Mouse (Mus musculus) stomach, embryonic 16.5 days (tissue): ENCODE measurements around the gene Eid2b. TPM values are rescaled to one million over a fixed set of nuclear protein-coding genes. Genes with fewer than 3 reads are reported as not detected.

Experiments
- ATAC-seq: fragments of 200-750 bp; cut with Nextera tagmentation; 2 replicates; pipeline ENCODE4 v1.8.0; 2017; ENCODE audit warnings: moderate number of reproducible peaks, moderate TSS enrichment; ENCODE audit not compliant: insufficient read depth, low FRiP score
- H3K27ac ChIP-seq: fragments of 300-500 bp; sonication (generic); 2 replicates; pipeline ENCODE4 v1.5.1; 2014; ENCODE audit warnings: low read length
- H3K27me3 ChIP-seq: fragments of 300-500 bp; sonication (generic); 2 replicates; pipeline ENCODE4 v1.6.1; 2014; ENCODE audit warnings: low read length, control low read depth, mixed read lengths; ENCODE audit not compliant: control insufficient read depth, insufficient read depth
- H3K36me3 ChIP-seq: fragments of 300-500 bp; sonication (generic); 2 replicates; pipeline ENCODE4 v1.6.1; 2014; ENCODE audit warnings: low read length; ENCODE audit not compliant: control insufficient read depth, insufficient read depth
- H3K4me1 ChIP-seq: fragments of 300-500 bp; sonication (generic); 2 replicates; pipeline ENCODE4 v1.6.1; 2014; ENCODE audit warnings: low read length, control low read depth, mixed read lengths; ENCODE audit not compliant: control insufficient read depth, insufficient read depth
- H3K4me2 ChIP-seq: fragments of 300-500 bp; sonication (generic); 2 replicates; pipeline ENCODE4 v1.6.1; 2014; ENCODE audit warnings: low read depth, low read length, mixed read lengths
- H3K4me3 ChIP-seq: fragments of 300-500 bp; sonication (generic); replicated peaks from 2 replicates; pipeline ENCODE4 v1.5.1; 2014; ENCODE audit warnings: mild to moderate bottlenecking, low read length
- H3K9ac ChIP-seq: fragments of 300-500 bp; sonication (generic); 2 replicates; pipeline ENCODE4 v1.6.1; 2014; ENCODE audit warnings: low read length
- H3K9me3 ChIP-seq: fragments of 300-500 bp; sonication (generic); replicated peaks from 2 replicates; pipeline ENCODE4 v1.6.1; 2016; ENCODE audit warnings: low read length, control low read depth; ENCODE audit not compliant: control insufficient read depth
- WGBS: fragments of 180-500 bp; shearing (Covaris S2); extraction: QIAGEN DNeasy Blood & Tissue Kit; methylation state at CpG from one replicate; pipeline ENCODE4 v1.1.7; 2014; 5-methylcytosine and 5-hydroxymethylcytosine counted together
- polyA plus RNA-seq: library from polyadenylated mRNA; unstranded; fragments of >200 nt; fragmentation: Nextera tagmentation; extraction: Ambion mirVana; gene quantifications from 2 replicates; pipeline ENCODE4 v1.2.1, GENCODE M21; 2015

Eid2b gene
- polyA plus RNA-seq, 1 experiment from 2014 or later: 7.9 TPM

- H3K4me3 ChIP-seq: peak within 1 kb of the TSS; percentile 31
- H3K9me3 ChIP-seq: no peaks in the 10 kb centered on the region
- H3K27ac ChIP-seq: no peak within 1 kb of the TSS
- WGBS: 1% methylated on average over 52 of the region's 52 CpGs
- no peaks in the 10 kb centered on the region for H3K36me3 ChIP-seq
- H3K9ac ChIP-seq: peak within 1 kb of the TSS; percentile 57
- peaks cover 63% of the 10 kb centered on the region for H3K27me3 ChIP-seq
- peak; percentile 52; the same call in 1 of the 2 replicates for ATAC-seq
- peak within 1 kb of the TSS; percentile 57 for H3K4me2 ChIP-seq
- H3K4me1 ChIP-seq: peaks cover 5% of the 10 kb centered on the region; the same call in 1 of the 2 replicates
Measured at GRCm38 (mm10) chr7:28290638-28291590, 13.4 kb downstream of the Eid2b start, which contains the start of gene Selenov. Selenov (minus strand) TSS chr7:28291186.

DNA sequence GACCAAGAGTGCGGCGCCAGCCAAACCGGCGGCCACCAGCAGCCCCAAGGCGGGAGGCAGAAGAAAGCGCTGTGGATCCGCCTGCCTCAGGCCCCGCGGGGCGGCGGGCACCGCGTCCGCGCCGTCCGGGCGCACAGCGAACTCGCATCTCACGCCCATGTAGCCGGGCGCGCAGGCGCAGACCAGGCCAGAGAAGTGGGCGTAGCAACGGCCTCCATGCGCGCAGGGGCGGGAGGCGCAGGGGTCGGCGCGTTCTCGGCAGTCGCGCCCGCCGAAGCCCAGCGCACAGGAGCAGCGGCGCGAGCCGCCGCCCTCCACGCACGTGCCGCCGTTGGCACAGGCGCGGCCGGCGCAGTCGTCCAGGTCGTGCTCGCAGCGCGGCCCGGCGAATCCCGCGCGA, 16.9 kb downstream of the Eid2b start:
- H3K27me3 ChIP-seq: peaks cover 60% of the 10 kb centered on the region
- WGBS: 3% methylated on average over 63 of the region's 63 CpGs

GRCm38 (mm10) chr7:28298837-28299625, 21.5 kb downstream of the Eid2b start:
- H3K4me2 ChIP-seq: peak overlapping the region; percentile 20; the same call in 1 of the 2 replicates

More for the DNA sequence above, 16.9 kb downstream of the Eid2b start:
- H3K4me3 ChIP-seq: peak overlapping the region; percentile 54
- H3K9ac ChIP-seq: peak overlapping the region; percentile 70
- H3K4me1 ChIP-seq: peaks cover 5% of the 10 kb centered on the region; the same call in 1 of the 2 replicates
- no peaks in the 10 kb centered on the region for H3K36me3 ChIP-seq
- peak; percentile 74 for ATAC-seq
- H3K27ac ChIP-seq: no peak overlapping the region
- H3K4me2 ChIP-seq: peak overlapping the region; percentile 73
- no peaks in the 10 kb centered on the region for H3K9me3 ChIP-seq

DNA sequence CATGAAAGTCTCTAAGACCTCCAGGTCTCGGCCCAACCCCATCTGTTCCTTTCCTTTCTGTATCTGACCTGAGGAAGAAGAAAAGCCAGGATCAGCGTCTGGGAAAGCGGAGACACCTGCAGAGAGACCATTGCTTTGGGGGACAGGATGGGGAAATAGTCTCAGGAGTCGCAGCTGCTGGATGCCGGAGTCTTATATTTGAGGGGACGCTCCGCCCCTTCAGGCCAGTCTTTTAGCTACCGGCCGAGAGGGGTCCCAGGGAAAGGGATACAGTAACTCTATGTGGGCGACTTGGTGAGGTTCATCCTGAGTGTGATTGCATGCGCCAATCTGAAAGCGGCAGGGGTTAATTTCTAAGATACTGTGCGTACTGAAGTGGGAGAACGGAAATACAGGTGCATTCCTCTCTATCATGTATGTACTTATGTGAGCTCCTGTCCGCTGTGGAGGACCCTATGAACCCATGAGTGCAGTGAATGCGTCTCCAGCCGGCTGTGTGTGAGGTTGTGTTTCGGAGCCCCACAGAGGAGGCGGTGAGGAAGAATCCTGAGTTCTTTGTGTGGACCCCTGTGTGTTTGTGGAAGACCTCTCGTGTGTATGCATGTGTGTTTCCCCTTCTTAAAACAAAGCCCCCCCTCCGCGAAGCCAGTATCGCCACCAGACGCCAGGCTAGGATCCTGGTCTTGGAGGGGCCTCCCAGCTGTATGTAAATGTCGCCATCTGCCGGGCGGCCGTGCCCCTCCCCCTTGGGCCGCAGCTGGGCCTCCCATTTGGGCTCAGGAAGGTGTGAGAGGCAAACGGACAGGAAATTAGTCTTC, 24.3 kb downstream of the Eid2b start, which contains the start of gene Dll3:
Gene Dll3, minus strand, starts transcription at position 623 of the 818 bp plus-strand sequence.
- Histone ChIP-seq H3K27ac (no peak within 1 kb of the TSS), H3K4me3 (peak within 1 kb of the TSS; percentile 29), H3K9ac (peak within 1 kb of the TSS; percentile 60), H3K36me3 (peaks cover 8% of the 10 kb centered on the region), H3K27me3 (peaks cover 36% of the 10 kb centered on the region), H3K9me3 (no peaks in the 10 kb centered on the region), H3K4me1 (peaks cover 8% of the 10 kb centered on the region; the same call in 1 of the 2 replicates), H3K4me2 (peak within 1 kb of the TSS; percentile 52)
- ATAC-seq: peak; percentile 71; the same call in 1 of the 2 replicates
- 3% methylated on average over 30 of the region's 30 CpGs for WGBS

More at GRCm38 (mm10) chr7:28298837-28299625, 21.5 kb downstream of the Eid2b start:
- ATAC-seq: no peak
- H3K9me3 ChIP-seq: no peaks in the 10 kb centered on the region
- H3K9ac ChIP-seq: no peak overlapping the region
- peaks cover 51% of the 10 kb centered on the region for H3K27me3 ChIP-seq
- H3K4me3 ChIP-seq: no peak overlapping the region
- H3K4me1 ChIP-seq: peaks cover 8% of the 10 kb centered on the region; the same call in 1 of the 2 replicates
- H3K27ac ChIP-seq: no peak overlapping the region
- no peaks in the 10 kb centered on the region for H3K36me3 ChIP-seq
- 24% methylated on average over 43 of the region's 43 CpGs for WGBS

DNA sequence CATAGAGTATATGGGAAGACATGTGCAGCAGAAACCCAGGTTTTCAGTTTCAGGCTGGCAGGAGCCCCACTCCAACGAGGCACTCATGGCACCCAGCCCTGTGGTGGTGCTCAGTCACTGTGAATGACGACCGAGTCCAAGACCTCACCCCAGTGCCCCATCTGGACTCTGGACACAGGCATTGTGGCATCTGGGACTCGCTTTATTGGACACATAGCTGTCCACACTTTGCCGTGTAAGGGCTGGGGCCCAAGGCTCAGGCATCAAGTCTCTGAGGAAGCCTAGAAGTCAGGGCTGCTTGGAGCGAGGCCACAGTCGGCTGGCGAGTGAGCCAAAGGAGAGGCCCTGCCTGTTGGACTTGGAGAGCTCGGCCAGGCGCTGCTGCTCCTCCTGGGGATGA, 28.1 kb downstream of the Eid2b start:
- H3K9ac ChIP-seq: no peak overlapping the region
- no peak overlapping the region for H3K4me3 ChIP-seq
- H3K9me3 ChIP-seq: no peaks in the 10 kb centered on the region
- 90% methylated on average over 10 of the region's 10 CpGs for WGBS
- H3K36me3 ChIP-seq: peaks cover 8% of the 10 kb centered on the region
- H3K4me1 ChIP-seq: peaks cover 9% of the 10 kb centered on the region
- H3K4me2 ChIP-seq: no peak overlapping the region
- H3K27ac ChIP-seq: no peak overlapping the region
- ATAC-seq: no peak
- peaks cover 14% of the 10 kb centered on the region for H3K27me3 ChIP-seq

- ATAC-seq: no peak
- no peak overlapping the region for H3K4me3 ChIP-seq
- H3K9ac ChIP-seq: no peak overlapping the region
- H3K9me3 ChIP-seq: no peaks in the 10 kb centered on the region
- H3K4me2 ChIP-seq: no peak overlapping the region
- 93% methylated on average over 8 of the region's 8 CpGs for WGBS
- H3K27ac ChIP-seq: no peak overlapping the region
- H3K4me1 ChIP-seq: peaks cover 14% of the 10 kb centered on the region
- peaks cover 9% of the 10 kb centered on the region for H3K27me3 ChIP-seq
- peaks cover 8% of the 10 kb centered on the region for H3K36me3 ChIP-seq
Measured at GRCm38 (mm10) chr7:28306216-28306615, 28.7 kb downstream of the Eid2b start.

GRCm38 (mm10) chr7:28309737-28310136, 32.2 kb downstream of the Eid2b start:
- Histone ChIP-seq H3K36me3 (peaks cover 7% of the 10 kb centered on the region), H3K27me3 (no peaks in the 10 kb centered on the region), H3K4me1 (peaks cover 8% of the 10 kb centered on the region), H3K4me2 (no peak overlapping the region), H3K27ac (no peak overlapping the region), H3K9me3 (no peaks in the 10 kb centered on the region), H3K9ac (no peak overlapping the region), H3K4me3 (no peak overlapping the region)
- no peak for ATAC-seq
- 48% methylated on average over 9 of the region's 9 CpGs for WGBS

GRCm38 (mm10) chr7:28311151-28311925, 33.8 kb downstream of the Eid2b start:
- Histone ChIP-seq H3K36me3 (peaks cover 14% of the 10 kb centered on the region), H3K9me3 (no peaks in the 10 kb centered on the region), H3K9ac (peak overlapping the region; percentile 90), H3K4me2 (peak overlapping the region; percentile 79), H3K4me3 (peak overlapping the region; percentile 64), H3K27ac (peak overlapping the region; percentile 43; the same call in 1 of the 2 replicates), H3K4me1 (peaks cover 8% of the 10 kb centered on the region), H3K27me3 (no peaks in the 10 kb centered on the region)
- WGBS: 3% methylated on average over 35 of the region's 35 CpGs
- peak; percentile 64 for ATAC-seq
